In the genomic region with DNA sequence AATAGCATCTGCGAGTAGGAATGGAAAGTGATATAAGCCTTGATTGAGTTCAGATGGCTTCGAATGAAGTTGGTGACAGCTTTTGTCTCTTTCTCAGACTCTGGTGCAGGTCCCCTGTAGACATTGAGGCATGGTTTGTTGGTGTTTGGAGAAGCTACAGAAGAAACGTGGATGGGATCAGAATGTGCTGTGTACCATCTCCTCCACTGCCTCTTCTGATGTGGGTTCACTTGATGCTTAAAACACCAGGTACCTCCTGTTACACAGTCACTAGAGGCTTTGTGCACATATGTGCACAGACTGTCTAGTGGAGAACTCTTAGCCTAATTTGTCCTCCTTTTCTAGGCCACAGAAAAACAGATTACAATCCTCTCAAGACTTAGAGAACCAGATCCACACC, we compare ENCODE assay signal across 22 mouse cellular contexts. TPM values are rescaled to one million over a fixed set of nuclear protein-coding genes. Genes with fewer than 3 reads are reported as not detected.
"Had no signal": no experiment of that assay in that cellular context is flagged by ENCODE, and none has a peak within 500 bp of the region (broad histone marks: within the 10 kb centered on the region; RNA-seq: fewer than 3 reads in every experiment).

No protein-coding gene starts in this region.

- DNase-seq: kidney, adult 11 months; kidney, adult 8-10 months; kidney, postnatal 10 days; kidney, postnatal 36 days; liver; lung, adult 18-20 months; lung, postnatal 10 days; lung, postnatal 36 days; right cerebral cortex, adult 18-20 months; right cerebral cortex, postnatal 14 days; right cerebral cortex, postnatal 4 days had no signal

- ATAC-seq: intestine, embryonic 15.5 days; liver, embryonic 12.5 days; midbrain, embryonic 13.5 days; midbrain, embryonic 16.5 days had no signal

RNA-seq across cellular contexts. Expression of a gene that starts 19.8 kb away (rescaled TPM):
- total RNA-seq: left cerebral cortex, adult 18-20 months; left cerebral cortex, postnatal 25 days had no signal
- polyA plus RNA-seq: limb, embryonic 10.5 days; midbrain, embryonic 10.5 days had no signal

RNA-seq across cellular contexts. Expression of a gene that starts 53.4 kb away (rescaled TPM):
- total RNA-seq: layer of hippocampus, postnatal 25 days had no signal
- polyA plus RNA-seq: limb, embryonic 10.5 days; limb, embryonic 13.5 days; liver, embryonic 12.5 days; neural tube, embryonic 12.5 days had no signal
